Mouse (Mus musculus): ENCODE measurements around the gene Mdga1.

DNA sequence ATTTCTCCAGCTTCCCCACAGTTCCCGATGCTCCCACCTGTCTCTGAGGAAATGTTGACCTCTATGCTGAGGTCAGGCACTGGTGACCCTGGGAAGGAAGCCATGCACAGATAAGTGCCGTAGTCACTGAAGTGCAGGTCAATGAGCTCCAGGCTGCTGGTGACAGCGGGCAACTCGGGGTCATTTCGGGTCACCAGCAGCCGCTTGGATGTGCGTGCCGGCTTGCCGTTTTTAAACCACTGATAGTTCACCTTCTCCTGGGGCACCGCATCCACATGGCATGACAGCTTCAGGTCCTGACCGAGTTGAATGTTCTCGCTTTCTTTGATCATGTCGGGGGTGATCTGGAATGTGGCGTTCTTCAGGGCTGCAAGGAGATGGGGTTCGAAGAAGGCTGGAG, 123.6 kb downstream of the Mdga1 start:
- no peak for TF ChIP-seq GATA1 (IDR thresholded peaks at IDR 0.05; ENCODE audit: low read length)
- TF ChIP-seq TAL1 (IDR thresholded peaks at IDR 0.05; ENCODE audit: low read length), result no peak

Data from erythroblast, embryonic 14.5 days (primary cell).